Mouse (Mus musculus) kidney, postnatal 0 days (tissue): ENCODE results near the gene Atxn7l1. TPM values are rescaled to one million over a fixed set of nuclear protein-coding genes. Genes with fewer than 3 reads are reported as not detected.

Source experiments
- ATAC-seq: fragments of 200-750 bp; cut with Nextera tagmentation; replicated peaks from 2 replicates; pipeline ENCODE4 v1.8.0; 2017; ENCODE audit warnings: low read depth, moderate number of reproducible peaks, moderate TSS enrichment, moderate library complexity; ENCODE audit not compliant: low FRiP score
- DNase-seq: peaks from one replicate; pipeline ENCODE4 v3.0.0-alpha.2; 2016; ENCODE audit warnings: low spot score
- H3K27ac ChIP-seq: fragments of 300-500 bp; sonication (generic); 2 replicates; pipeline ENCODE4 v1.5.1; 2014; ENCODE audit warnings: mild to moderate bottlenecking
- H3K27me3 ChIP-seq: fragments of 300-500 bp; sonication (generic); 2 replicates; pipeline ENCODE4 v1.6.1; 2014; ENCODE audit warnings: low read length, mixed read lengths; ENCODE audit not compliant: insufficient read depth
- H3K36me3 ChIP-seq: fragments of 300-500 bp; sonication (generic); 2 replicates; pipeline ENCODE4 v1.6.1; 2014; ENCODE audit warnings: low read length, mixed read lengths; ENCODE audit not compliant: insufficient read depth
- H3K4me1 ChIP-seq: fragments of 300-500 bp; sonication (generic); replicated peaks from 2 replicates; pipeline ENCODE4 v1.6.1; 2014; ENCODE audit warnings: antibody characterized with exemption, low read length, mixed read lengths; ENCODE audit not compliant: insufficient read depth
- H3K4me2 ChIP-seq: fragments of 300-500 bp; sonication (generic); 2 replicates; pipeline ENCODE4 v1.6.1; 2014; ENCODE audit warnings: mild to moderate bottlenecking, low read length, moderate library complexity, mixed read lengths
- H3K4me3 ChIP-seq: fragments of 300-500 bp; sonication (generic); replicated peaks from 2 replicates; pipeline ENCODE4 v1.5.1; 2014; ENCODE audit warnings: low read depth, low read length
- H3K9ac ChIP-seq: fragments of 300-500 bp; sonication (generic); 2 replicates; pipeline ENCODE4 v1.6.1; 2014; ENCODE audit warnings: low read depth, low read length
- H3K9me3 ChIP-seq: fragments of 300-500 bp; sonication (generic); replicated peaks from 2 replicates; pipeline ENCODE4 v1.6.1; 2016; ENCODE audit warnings: low read length, inconsistent platforms, mixed read lengths
- CTCF ChIP-seq: IDR thresholded peaks from 2 replicates; pipeline ENCODE4 v1.5.1; 2016; ENCODE audit warnings: antibody characterized with exemption, low read depth, mild to moderate bottlenecking, moderate library complexity
- WGBS: fragments of 180-500 bp; shearing (Covaris S2); extraction: QIAGEN DNeasy Blood & Tissue Kit; methylation state at CpG from one replicate; pipeline ENCODE4 v1.1.7; 2014; 5-methylcytosine and 5-hydroxymethylcytosine counted together
- polyA plus RNA-seq: library from polyadenylated mRNA; unstranded; fragments of >200 nt; fragmentation: Nextera tagmentation; extraction: Ambion mirVana; gene quantifications from 2 replicates; pipeline ENCODE4 v1.2.1, GENCODE M21; 2015

Atxn7l1 gene
- polyA plus RNA-seq, 1 experiment from 2014 or later, result 9.3 TPM

DNA sequence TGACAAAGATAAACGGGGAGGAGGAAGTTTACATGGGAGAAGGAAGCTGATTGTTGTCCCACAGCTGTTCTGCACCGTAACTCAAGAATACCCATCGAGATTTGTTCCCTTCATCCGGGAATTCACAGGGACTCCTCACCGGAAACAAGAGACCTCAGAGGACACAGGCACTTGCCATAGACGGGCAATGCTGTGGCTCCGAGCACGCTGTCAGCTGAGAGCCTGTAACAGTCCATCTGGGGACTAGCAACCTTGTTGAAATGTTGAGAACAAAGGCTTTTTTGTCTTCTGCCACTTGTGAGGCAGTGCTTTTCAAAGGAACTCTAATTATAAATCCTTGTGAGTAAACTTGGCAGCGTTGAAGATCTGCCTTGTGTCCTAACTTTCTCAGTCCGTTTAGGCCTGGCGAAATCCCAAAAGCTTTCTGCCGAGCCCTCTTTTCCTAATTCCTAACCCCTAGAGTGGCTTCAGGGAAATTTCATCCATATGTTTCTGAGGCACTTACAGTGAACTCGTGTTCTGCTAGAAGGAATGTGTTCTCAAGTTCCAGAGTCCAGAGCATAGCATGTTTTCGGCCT is 36.5 kb upstream of the Atxn7l1 start:
- Histone ChIP-seq H3K9ac (no peak overlapping the region), H3K36me3 (no peaks in the 10 kb centered on the region), H3K4me1 (no peaks in the 10 kb centered on the region), H3K27me3 (no peaks in the 10 kb centered on the region), H3K4me2 (peak overlapping the region; percentile 3; the same call in 1 of the 2 replicates), H3K9me3 (no peaks in the 10 kb centered on the region), H3K4me3 (no peak overlapping the region), H3K27ac (peak overlapping the region; percentile 69)
- TF ChIP-seq CTCF, result no peak
- DNase-seq (peak; percentile 85), ATAC-seq (no peak; the same call in 1 of the 2 replicates)
- WGBS, result 15% methylated on average over 14 of the region's 14 CpGs

DNA sequence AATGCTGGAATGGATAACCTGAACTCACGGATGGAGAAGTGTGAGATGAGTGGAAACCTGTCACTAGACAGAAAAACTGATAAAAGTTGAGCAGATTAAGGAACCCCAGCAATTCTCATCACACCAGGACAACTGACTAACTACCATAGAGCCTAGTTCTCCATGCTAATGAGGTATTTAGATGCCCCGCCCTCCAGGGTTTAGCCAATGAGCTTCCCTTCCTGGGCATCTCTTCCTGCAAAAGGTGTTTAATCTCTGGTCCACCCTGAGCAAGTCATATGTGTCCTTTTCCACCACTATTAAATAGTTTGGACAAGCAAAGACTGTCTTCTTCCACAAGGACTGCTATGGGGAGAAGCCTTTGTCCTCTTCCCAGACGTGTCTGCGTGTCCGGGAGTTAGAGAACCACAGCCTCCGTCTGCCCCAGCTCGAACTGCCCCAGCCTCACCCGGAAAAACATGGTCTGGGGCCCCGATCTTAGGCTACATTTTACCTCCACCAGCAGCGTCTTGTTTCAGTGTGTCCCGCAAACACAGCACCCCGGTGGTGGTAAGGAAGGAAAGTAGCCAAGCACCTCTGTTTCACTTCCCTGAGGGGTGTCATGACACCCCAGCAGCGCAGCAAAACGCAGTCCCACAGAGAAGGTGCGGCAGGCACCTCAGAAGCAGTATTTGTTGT is 28.7 kb upstream of the Atxn7l1 start:
- ATAC-seq (no peak), DNase-seq (no peak)
- WGBS, result 51% methylated on average over 15 of the region's 15 CpGs
- TF ChIP-seq CTCF, result no peak
- no peaks in the 10 kb centered on the region for H3K9me3 ChIP-seq
- no peak overlapping the region for H3K27ac ChIP-seq
- no peaks in the 10 kb centered on the region for H3K27me3 ChIP-seq
- H3K36me3 ChIP-seq, result no peaks in the 10 kb centered on the region
- no peak overlapping the region for H3K4me3 ChIP-seq
- no peak overlapping the region for H3K4me2 ChIP-seq
- no peak overlapping the region for H3K9ac ChIP-seq
- H3K4me1 ChIP-seq, result no peaks in the 10 kb centered on the region

DNA sequence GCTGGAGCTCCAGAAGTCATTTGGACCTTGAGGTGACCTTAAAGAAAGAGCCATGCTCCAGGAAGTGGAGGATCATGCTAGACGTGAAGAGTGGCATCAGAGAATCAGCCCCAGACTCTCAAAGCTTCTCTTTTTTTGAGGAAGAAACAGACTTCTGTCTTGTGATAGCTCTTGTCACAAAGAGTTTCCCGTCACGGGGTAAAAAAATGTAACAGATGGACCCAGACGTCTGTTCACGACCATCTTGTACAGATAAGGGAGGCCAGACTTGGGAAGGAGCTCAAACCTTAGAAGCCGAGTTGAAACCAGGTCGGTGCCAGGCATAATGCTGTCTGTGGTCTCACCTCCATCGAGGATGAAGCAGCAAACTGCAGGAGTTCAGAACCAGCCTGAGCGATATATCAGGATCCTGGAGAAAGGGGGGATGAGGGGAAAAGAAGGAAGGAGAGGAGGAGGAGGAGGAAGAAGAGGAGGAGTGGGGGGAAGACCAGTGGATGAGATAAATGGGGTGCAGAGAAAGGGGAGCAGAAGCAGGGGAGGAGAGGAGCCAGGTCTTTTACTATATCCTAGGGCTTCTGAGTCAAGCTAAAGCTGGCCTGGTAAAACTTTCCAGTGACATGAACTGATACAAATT is 21.8 kb upstream of the Atxn7l1 start:
- Histone ChIP-seq H3K4me1 (no peaks in the 10 kb centered on the region), H3K36me3 (no peaks in the 10 kb centered on the region), H3K27me3 (no peaks in the 10 kb centered on the region), H3K27ac (no peak overlapping the region), H3K4me2 (no peak overlapping the region), H3K9me3 (no peaks in the 10 kb centered on the region), H3K9ac (no peak overlapping the region), H3K4me3 (no peak overlapping the region)
- TF ChIP-seq CTCF, result no peak
- ATAC-seq (no peak), DNase-seq (no peak)
- WGBS, result 76% methylated on average over 9 of the region's 9 CpGs

DNA sequence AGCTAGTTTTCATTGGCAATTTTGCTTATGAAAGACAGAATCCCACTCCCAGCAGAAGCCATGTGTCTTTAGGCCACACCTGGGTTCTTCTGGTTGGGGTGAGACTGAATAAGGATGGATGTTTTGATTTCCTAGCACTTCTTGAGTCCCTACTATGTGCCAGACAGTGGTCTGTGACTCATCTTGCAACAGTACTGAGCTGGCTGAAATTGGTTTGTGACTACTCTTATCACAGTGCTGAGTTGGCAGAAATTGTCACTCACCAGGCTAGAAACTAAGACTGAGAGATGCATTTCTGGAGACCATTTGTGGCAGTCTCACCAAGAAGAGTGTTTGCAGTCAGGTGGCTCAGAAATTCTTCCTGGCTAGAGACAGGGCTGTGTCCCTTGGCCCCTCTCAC is 21.2 kb upstream of the Atxn7l1 start:
- Histone ChIP-seq H3K27ac (no peak overlapping the region), H3K9me3 (no peaks in the 10 kb centered on the region), H3K4me2 (no peak overlapping the region), H3K4me3 (no peak overlapping the region), H3K36me3 (no peaks in the 10 kb centered on the region), H3K27me3 (no peaks in the 10 kb centered on the region), H3K4me1 (no peaks in the 10 kb centered on the region), H3K9ac (no peak overlapping the region)
- TF ChIP-seq CTCF, result no peak
- DNase-seq, result no peak
- no peak for ATAC-seq

DNA sequence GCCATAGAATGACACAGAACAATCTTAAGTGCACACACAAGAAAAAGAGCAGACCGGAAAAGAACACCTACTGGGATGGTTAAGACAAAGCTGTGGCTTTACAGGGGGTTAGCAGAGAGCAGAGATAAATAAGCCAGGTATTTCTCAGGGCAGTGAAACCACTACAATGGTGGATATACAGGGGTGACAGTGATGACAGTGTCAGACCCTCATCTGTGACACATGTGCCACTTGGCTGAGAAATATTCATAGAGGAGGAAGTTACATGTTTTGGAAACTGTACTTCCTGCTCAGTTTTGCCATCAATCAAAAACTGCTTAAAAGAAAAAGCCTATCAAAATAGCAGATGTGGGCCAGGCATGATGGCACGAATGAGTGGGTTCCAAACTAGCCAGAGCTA is 19.4 kb upstream of the Atxn7l1 start:
- Histone ChIP-seq H3K27ac (no peak overlapping the region), H3K4me2 (no peak overlapping the region), H3K4me3 (no peak overlapping the region), H3K36me3 (no peaks in the 10 kb centered on the region), H3K27me3 (no peaks in the 10 kb centered on the region), H3K9ac (no peak overlapping the region), H3K4me1 (no peaks in the 10 kb centered on the region), H3K9me3 (no peaks in the 10 kb centered on the region)
- 83% methylated on average over 2 of the region's 2 CpGs for WGBS
- ATAC-seq, result no peak
- TF ChIP-seq CTCF, result no peak
- no peak for DNase-seq

DNA sequence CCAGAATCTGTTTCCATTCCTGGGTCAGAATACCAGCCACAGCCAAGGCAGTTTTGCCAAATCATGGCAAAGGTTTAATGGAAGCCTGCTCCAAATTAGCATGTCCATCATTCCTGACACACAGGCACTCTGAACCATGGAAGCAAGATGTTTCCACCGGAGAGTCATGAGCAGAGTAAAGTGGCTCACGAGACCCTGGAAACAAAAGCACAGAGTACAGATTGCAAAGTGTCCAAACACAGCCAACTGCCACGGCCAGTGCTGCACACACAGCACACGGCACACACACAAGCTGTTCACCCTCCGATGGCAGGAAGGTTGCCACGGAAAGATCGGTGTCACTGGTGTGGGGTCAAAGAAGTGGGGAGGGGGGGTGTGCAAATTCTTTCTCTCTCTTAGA is 18.8 kb upstream of the Atxn7l1 start:
- no peaks in the 10 kb centered on the region for H3K36me3 ChIP-seq
- ATAC-seq, result no peak
- no peak overlapping the region for H3K27ac ChIP-seq
- no peak for DNase-seq
- H3K4me1 ChIP-seq, result no peaks in the 10 kb centered on the region
- no peak overlapping the region for H3K4me3 ChIP-seq
- no peak overlapping the region for H3K9ac ChIP-seq
- H3K27me3 ChIP-seq, result no peaks in the 10 kb centered on the region
- no peak overlapping the region for H3K4me2 ChIP-seq
- no peak for TF ChIP-seq CTCF
- no peaks in the 10 kb centered on the region for H3K9me3 ChIP-seq
- WGBS, result 77% methylated on average over 7 of the region's 7 CpGs
